Mouse (Mus musculus) 3T3-L1 (cell line): ENCODE results near the gene Sh3bgrl.
A peak's percentile ranks its signal among the peaks of the same experiment; 100 is the strongest.

ENCODE experiments used
- DNase-seq: peaks from one replicate; pipeline ENCODE4 v3.0.0-alpha.2; 2015; ENCODE audit warnings: low read depth, low spot score

The Sh3bgrl gene

GRCm38 (mm10) chrX:109131834-109132233, 36.7 kb downstream of the Sh3bgrl start:
- DNase-seq = no peak

GRCm38 (mm10) chrX:109132463-109132862, 37.3 kb downstream of the Sh3bgrl start:
- DNase-seq = no peak

- DNase-seq = peak; percentile 66
These were observed 38.3 kb downstream of the Sh3bgrl start for GRCm38 (mm10) chrX:109133500-109133899.

- peak; percentile 73 for DNase-seq
These were observed 41.1 kb downstream of the Sh3bgrl start for GRCm38 (mm10) chrX:109136306-109136705.

- no peak for DNase-seq
These were observed 41.7 kb downstream of the Sh3bgrl start for GRCm38 (mm10) chrX:109136820-109137219.

- no peak for DNase-seq
These were observed 42.1 kb downstream of the Sh3bgrl start for GRCm38 (mm10) chrX:109137295-109137694.

- DNase-seq = no peak
These were observed 46.2 kb downstream of the Sh3bgrl start for GRCm38 (mm10) chrX:109141337-109141870.

GRCm38 (mm10) chrX:109142281-109142680, 47.1 kb downstream of the Sh3bgrl start:
- peak; percentile 73 for DNase-seq

- no peak for DNase-seq
These were observed 50.6 kb downstream of the Sh3bgrl start for GRCm38 (mm10) chrX:109145779-109146178.

- no peak for DNase-seq
These were observed 51.9 kb downstream of the Sh3bgrl start for GRCm38 (mm10) chrX:109147108-109147507.

GRCm38 (mm10) chrX:109151228-109151627, 56.1 kb downstream of the Sh3bgrl start:
- DNase-seq = no peak

GRCm38 (mm10) chrX:109160326-109160725, 65.2 kb downstream of the Sh3bgrl start:
- no peak for DNase-seq

- DNase-seq = no peak
These were observed 65.7 kb downstream of the Sh3bgrl start for GRCm38 (mm10) chrX:109160901-109161300.

- peak; percentile 18 for DNase-seq
These were observed 79.9 kb downstream of the Sh3bgrl start for GRCm38 (mm10) chrX:109175038-109175437.

GRCm38 (mm10) chrX:109175470-109175869, 80.3 kb downstream of the Sh3bgrl start:
- no peak for DNase-seq

GRCm38 (mm10) chrX:109184706-109185478, 89.7 kb downstream of the Sh3bgrl start:
- peak; percentile 25 for DNase-seq

- peak; percentile 29 for DNase-seq
These were observed 94.4 kb downstream of the Sh3bgrl start for GRCm38 (mm10) chrX:109189607-109190006.

- peak; percentile 47 for DNase-seq
These were observed 95.8 kb downstream of the Sh3bgrl start for GRCm38 (mm10) chrX:109190969-109191368.

GRCm38 (mm10) chrX:109191436-109191835, 96.3 kb downstream of the Sh3bgrl start:
- DNase-seq = peak; percentile 2

- DNase-seq = no peak
These were observed 101.3 kb downstream of the Sh3bgrl start, which contains the start of gene Gm6377 for GRCm38 (mm10) chrX:109196468-109196867. Gene Gm6377 (plus strand): TSS chrX:109196756.

- DNase-seq = no peak
These were observed 112.7 kb downstream of the Sh3bgrl start for GRCm38 (mm10) chrX:109207843-109208242.

GRCm38 (mm10) chrX:109228720-109229119, 133.6 kb downstream of the Sh3bgrl start:
- DNase-seq = no peak

GRCm38 (mm10) chrX:109235383-109236036, 140.3 kb downstream of the Sh3bgrl start:
- DNase-seq = no peak
